Mouse (Mus musculus): ENCODE measurements around the gene Vdac1. TPM values are rescaled to one million over a fixed set of nuclear protein-coding genes. Genes with fewer than 3 reads are reported as not detected.

Vdac1 gene
- total RNA-seq, 1 experiment from 2014 or later: 173 TPM

DNA sequence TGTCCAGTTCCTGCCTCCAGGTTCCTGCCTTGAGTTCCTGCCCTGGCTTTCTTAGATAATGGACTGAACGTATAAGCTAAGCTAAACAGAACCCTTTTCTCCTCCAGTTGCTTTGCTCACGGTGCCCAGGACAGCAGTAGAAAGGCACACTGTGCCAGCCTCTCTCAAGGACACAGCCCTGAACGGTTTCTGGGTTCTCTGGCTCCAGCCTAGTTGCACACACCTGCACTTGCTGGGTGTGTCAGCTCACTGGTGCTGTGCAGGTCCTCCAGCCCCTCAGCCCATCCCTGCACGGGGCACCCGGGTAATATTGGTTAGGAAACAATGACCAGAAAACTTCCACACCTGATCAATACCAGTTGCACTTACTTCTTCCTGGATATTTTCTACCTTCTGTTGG lies 71.5 kb downstream of the Vdac1 start:
- no peak for ATAC-seq (replicated peaks in 1 of 2; ENCODE audit: insufficient read depth in 1 of 2, low FRiP score in 2 of 2, low TSS enrichment in 1 of 2, low read depth in 1 of 2, poor library complexity in 2 of 2, severe bottlenecking in 2 of 2)

DNA sequence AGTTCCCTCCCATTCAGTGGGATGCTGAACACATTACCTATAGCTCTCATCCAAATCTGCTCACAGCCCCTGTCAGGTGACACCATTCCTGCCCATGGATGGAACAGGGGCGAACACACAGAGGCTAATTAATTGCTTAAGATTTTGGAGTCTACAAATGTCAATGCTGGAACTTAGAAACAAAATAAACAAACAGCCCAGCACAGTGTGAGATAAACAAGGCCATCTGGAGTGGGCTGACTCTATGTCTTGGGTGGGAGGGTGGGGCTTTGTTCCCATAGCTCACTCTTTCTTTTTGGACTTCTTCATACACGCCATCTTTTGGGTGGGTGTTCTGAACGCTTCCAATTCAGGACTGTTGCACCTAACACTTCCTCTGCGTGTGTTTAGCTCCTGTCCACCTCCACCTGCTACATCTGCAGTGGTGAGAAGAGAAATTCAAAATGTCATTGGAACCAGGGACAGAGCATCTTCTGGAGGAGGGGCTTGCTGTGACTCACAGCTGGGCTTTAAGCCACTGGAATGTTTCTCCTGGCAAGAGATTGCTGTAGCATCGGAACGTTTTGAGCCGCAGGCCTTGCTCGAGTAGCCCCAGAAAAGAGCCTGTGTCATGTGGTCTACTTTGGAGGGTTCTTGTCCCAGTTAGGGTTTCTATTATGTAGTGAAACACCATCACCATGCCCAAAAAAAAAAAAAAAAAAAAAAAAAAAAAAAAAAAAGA lies 72.6 kb downstream of the Vdac1 start:
- ATAC-seq (replicated peaks in 1 of 2; ENCODE audit: insufficient read depth in 1 of 2, low FRiP score in 2 of 2, low TSS enrichment in 1 of 2, low read depth in 1 of 2, poor library complexity in 2 of 2, severe bottlenecking in 2 of 2): no peak

DNA sequence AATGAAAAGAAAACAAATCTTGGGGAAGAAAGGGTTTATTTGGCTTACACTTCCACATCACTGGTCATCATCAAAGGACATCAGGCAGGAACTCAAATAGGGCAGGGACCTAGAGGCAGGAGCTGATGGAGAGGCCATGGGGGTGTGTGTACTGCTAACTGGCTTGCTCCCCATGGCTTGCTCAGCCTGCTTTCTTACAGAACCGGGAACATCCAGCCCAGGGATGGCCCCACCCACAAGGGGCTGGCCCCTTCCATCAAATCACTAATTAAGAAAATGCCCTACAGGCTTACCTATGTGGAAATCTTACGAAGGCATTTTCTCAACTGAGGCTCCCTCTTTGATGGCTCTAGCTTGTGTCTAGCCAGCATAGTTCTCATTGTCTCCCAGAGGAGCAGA lies 73.1 kb downstream of the Vdac1 start:
- ATAC-seq (replicated peaks in 1 of 2; ENCODE audit: insufficient read depth in 1 of 2, low FRiP score in 2 of 2, low TSS enrichment in 1 of 2, low read depth in 1 of 2, poor library complexity in 2 of 2, severe bottlenecking in 2 of 2): no peak

- no peak for ATAC-seq (replicated peaks in 1 of 2; ENCODE audit: insufficient read depth in 1 of 2, low FRiP score in 2 of 2, low TSS enrichment in 1 of 2, low read depth in 1 of 2, poor library complexity in 2 of 2, severe bottlenecking in 2 of 2)
Observed at GRCm38 (mm10) chr11:52435466-52435865, 74.8 kb downstream of the Vdac1 start.

DNA sequence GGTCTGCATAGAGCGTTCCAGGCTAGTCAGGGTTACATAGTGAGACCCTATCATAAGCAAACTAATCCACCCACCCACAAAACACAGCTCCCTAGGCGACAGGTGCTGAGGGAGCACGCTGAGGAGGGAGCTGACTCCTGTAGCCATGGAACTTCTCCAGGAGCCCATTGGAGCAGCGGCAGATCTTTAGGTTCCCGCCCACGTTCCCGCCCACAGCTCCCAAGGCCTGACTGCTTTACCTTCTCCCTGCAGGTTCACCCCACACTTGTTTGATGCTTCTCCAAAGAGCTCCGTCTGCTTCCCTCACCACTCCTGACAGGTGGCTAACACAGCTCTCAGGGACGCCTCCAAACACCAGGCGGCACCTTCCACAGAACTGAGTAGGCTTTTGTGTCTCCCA lies 76.5 kb downstream of the Vdac1 start:
- no peak for ATAC-seq (replicated peaks in 1 of 2; ENCODE audit: insufficient read depth in 1 of 2, low FRiP score in 2 of 2, low TSS enrichment in 1 of 2, low read depth in 1 of 2, poor library complexity in 2 of 2, severe bottlenecking in 2 of 2)

Other genes with a start within 250 kb of the Vdac1 start
- gene Olfr1373, start 215.3 kb upstream of the Vdac1 start, total RNA-seq (2017): not detected in 2 replicates
- gene Olfr1371, start 146.9 kb upstream of the Vdac1 start, total RNA-seq (2017): not detected in 2 replicates
- gene Skp1a, start 128.9 kb upstream of the Vdac1 start, total RNA-seq (2017): 351 and 360 TPM in 2 replicates
- gene Tcf7, start 77.8 kb upstream of the Vdac1 start, total RNA-seq (2017): 1.1 and 1.4 TPM in 2 replicates
- gene 9530068E07Rik, start 35.6 kb downstream of the Vdac1 start, total RNA-seq (2017): 66.2 and 66.6 TPM in 2 replicates